Mouse (Mus musculus) frontal cortex, adult 2 months (tissue): ENCODE measurements around the gene Lcn12. TPM values are rescaled to one million over a fixed set of nuclear protein-coding genes. Genes with fewer than 3 reads are reported as not detected.

Experiments
- DNase-seq, 2 experiments: peaks; one replicate each; pipeline ENCODE4 v3.0.0; 2022; ENCODE audit warnings: low spot score in 1 of 2; ENCODE audit errors: extremely low spot score in 1 of 2
- polyA plus RNA-seq: library from polyadenylated mRNA; depleted of rRNA; stranded (reverse); fragments of >200 nt; gene quantifications from 2 replicates; pipeline ENCODE4 v1.2.3, GENCODE M21; 2012; rRNA removed

Gene Lcn12
- polyA plus RNA-seq, 1 experiment, result not detected

GRCm38 (mm10) chr2:25463630-25464029 is 30.1 kb downstream of the Lcn12 start:
- no peak for DNase-seq

GRCm38 (mm10) chr2:25461407-25461806 is 32.3 kb downstream of the Lcn12 start:
- DNase-seq, result no peak

GRCm38 (mm10) chr2:25460551-25461309 is 33.0 kb downstream of the Lcn12 start, which contains the start of gene Paxx:
Gene Paxx (minus strand): TSS chr2:25461094.
- DNase-seq, result peak; percentile 94 to 96

GRCm38 (mm10) chr2:25460135-25460534 is 33.6 kb downstream of the Lcn12 start:
- no peak for DNase-seq

- DNase-seq, result no peak
Measured at GRCm38 (mm10) chr2:25458911-25459310, 34.8 kb downstream of the Lcn12 start.

- DNase-seq, result no peak
Measured at GRCm38 (mm10) chr2:25457022-25457896, 36.5 kb downstream of the Lcn12 start.

- no peak for DNase-seq
Measured at GRCm38 (mm10) chr2:25456205-25456953, 37.3 kb downstream of the Lcn12 start, which contains the start of gene Clic3. Gene Clic3 (plus strand): TSS chr2:25456838.

GRCm38 (mm10) chr2:25452951-25453350 is 40.8 kb downstream of the Lcn12 start:
- no peak for DNase-seq

GRCm38 (mm10) chr2:25450853-25451647 is 42.7 kb downstream of the Lcn12 start:
- no peak for DNase-seq

GRCm38 (mm10) chr2:25442682-25443081 is 51.0 kb downstream of the Lcn12 start:
- DNase-seq, result no peak

GRCm38 (mm10) chr2:25441067-25441466 is 52.6 kb downstream of the Lcn12 start:
- no peak for DNase-seq

Other genes with a start within 250 kb of the Lcn12 start
- gene AL732309.1, start 247.0 kb downstream of the Lcn12 start, polyA plus RNA-seq, result 15.8 and 16.4 TPM in 2 replicates
- gene Tmem203, start 238.5 kb downstream of the Lcn12 start, polyA plus RNA-seq, result 29.8 and 31.1 TPM in 2 replicates
- 13.5 and 18.9 TPM in 2 replicates for gene Tprn, start 231.3 kb downstream of the Lcn12 start, polyA plus RNA-seq
- gene Ssna1, start 221.5 kb downstream of the Lcn12 start, polyA plus RNA-seq, result 75.4 and 86.0 TPM in 2 replicates
- gene Anapc2, start 221.4 kb downstream of the Lcn12 start, polyA plus RNA-seq, result 69.9 and 79.0 TPM in 2 replicates
- gene Tmem210, start 205.8 kb downstream of the Lcn12 start, polyA plus RNA-seq, result not detected in 2 replicates
- gene Lrrc26, start 204.0 kb downstream of the Lcn12 start, polyA plus RNA-seq, result 0.15 TPM in 1 of 2 replicates, not detected in the other
- 313 and 325 TPM in 2 replicates for gene Grin1, start 174.7 kb downstream of the Lcn12 start, polyA plus RNA-seq
- gene Man1b1, start 161.6 kb downstream of the Lcn12 start, polyA plus RNA-seq, result 31.1 and 31.8 TPM in 2 replicates
- gene Dpp7, start 137.6 kb downstream of the Lcn12 start, polyA plus RNA-seq, result 62.5 and 63.9 TPM in 2 replicates
- gene Uap1l1, start 128.2 kb downstream of the Lcn12 start, polyA plus RNA-seq, result 15.0 and 17.9 TPM in 2 replicates
- gene Sapcd2, start 121.6 kb downstream of the Lcn12 start, polyA plus RNA-seq, result 3.9 and 5.3 TPM in 2 replicates
- gene Entpd2, start 98.0 kb downstream of the Lcn12 start, polyA plus RNA-seq, result 14.1 and 19.3 TPM in 2 replicates
- gene Npdc1, start 94.6 kb downstream of the Lcn12 start, polyA plus RNA-seq, result 383 and 426 TPM in 2 replicates
- 0.40 and 0.67 TPM in 2 replicates for gene Fut7, start 70.6 kb downstream of the Lcn12 start, polyA plus RNA-seq
- 107 TPM in 2 replicates for gene Abca2, start 65.2 kb downstream of the Lcn12 start, polyA plus RNA-seq
- 0.42 and 1.4 TPM in 2 replicates for gene Clic3, start 37.1 kb downstream of the Lcn12 start, polyA plus RNA-seq
- 110 and 114 TPM in 2 replicates for gene Paxx, start 32.8 kb downstream of the Lcn12 start, polyA plus RNA-seq
- 2,136 and 2,926 TPM in 2 replicates for gene Ptgds, start 23.9 kb downstream of the Lcn12 start, polyA plus RNA-seq
- gene Fbxw5, start 6.8 kb upstream of the Lcn12 start, polyA plus RNA-seq, result 64.7 and 72.3 TPM in 2 replicates
- 2.5 and 2.8 TPM in 2 replicates for gene C8g, start 7.8 kb upstream of the Lcn12 start, polyA plus RNA-seq
- gene Traf2, start 53.0 kb upstream of the Lcn12 start, polyA plus RNA-seq, result 8.1 and 9.1 TPM in 2 replicates
- 287 and 289 TPM in 2 replicates for gene Edf1, start 63.9 kb upstream of the Lcn12 start, polyA plus RNA-seq
- gene Mamdc4, start 80.9 kb upstream of the Lcn12 start, polyA plus RNA-seq, result 2.1 and 2.5 TPM in 2 replicates
- 134 and 161 TPM in 2 replicates for gene Phpt1, start 81.3 kb upstream of the Lcn12 start, polyA plus RNA-seq
- 114 and 122 TPM in 2 replicates for gene Ajm1, start 87.8 kb upstream of the Lcn12 start, polyA plus RNA-seq
- 130 and 148 TPM in 2 replicates for gene Rabl6, start 114.6 kb upstream of the Lcn12 start, polyA plus RNA-seq
- gene Ccdc183, start 123.8 kb upstream of the Lcn12 start, polyA plus RNA-seq, result 0.06 TPM in 1 of 2 replicates, not detected in the other
- gene Tmem141, start 128.1 kb upstream of the Lcn12 start, polyA plus RNA-seq, result 66.7 and 72.2 TPM in 2 replicates
- 0.17 and 0.28 TPM in 2 replicates for gene Fcna, start 134.1 kb upstream of the Lcn12 start, polyA plus RNA-seq
- not detected in 2 replicates for gene Lcn8, start 159.2 kb upstream of the Lcn12 start, polyA plus RNA-seq
- not detected in 2 replicates for gene Lcn5, start 164.0 kb upstream of the Lcn12 start, polyA plus RNA-seq
- not detected in 2 replicates for gene Lcn6, start 182.9 kb upstream of the Lcn12 start, polyA plus RNA-seq
- not detected in 2 replicates for gene Lcn10, start 188.8 kb upstream of the Lcn12 start, polyA plus RNA-seq
- gene Obp2a, start 206.1 kb upstream of the Lcn12 start, polyA plus RNA-seq, result not detected in 2 replicates
- gene Bmyc, start 212.8 kb upstream of the Lcn12 start, polyA plus RNA-seq, result 107 and 127 TPM in 2 replicates
- gene Obp2b, start 243.1 kb upstream of the Lcn12 start, polyA plus RNA-seq, result not detected in 2 replicates